Mouse (Mus musculus) midbrain, postnatal 0 days (tissue): ENCODE data around the gene Hes3. TPM values are rescaled to one million over a fixed set of nuclear protein-coding genes. Genes with fewer than 3 reads are reported as not detected.

Source experiments
- ATAC-seq: fragments of 200-750 bp; cut with Nextera tagmentation; 2 replicates; pipeline ENCODE4 v1.8.0; 2017; ENCODE audit warnings: moderate number of reproducible peaks, mild to moderate bottlenecking, moderate TSS enrichment, moderate library complexity; ENCODE audit not compliant: low FRiP score
- DNase-seq: peaks from one replicate; pipeline ENCODE4 v3.0.0-alpha.2; 2015; ENCODE audit warnings: low spot score
- H3K27ac ChIP-seq: fragments of 300-500 bp; sonication (generic); 2 replicates; pipeline ENCODE4 v1.5.1; 2014; ENCODE audit warnings: low read depth, mild to moderate bottlenecking, low read length, mixed read lengths
- H3K27me3 ChIP-seq: fragments of 300-500 bp; sonication (generic); 2 replicates; pipeline ENCODE4 v1.6.1; 2014; ENCODE audit warnings: low read length, control low read depth, mixed read lengths; ENCODE audit not compliant: insufficient read depth
- H3K36me3 ChIP-seq: fragments of 300-500 bp; sonication (generic); 2 replicates; pipeline ENCODE4 v1.6.1; 2014; ENCODE audit warnings: low read length, control low read depth, mixed read lengths; ENCODE audit not compliant: insufficient read depth
- H3K4me1 ChIP-seq: fragments of 300-500 bp; sonication (generic); 2 replicates; pipeline ENCODE4 v1.6.1; 2014; ENCODE audit warnings: mild to moderate bottlenecking, control low read depth, antibody characterized with exemption, low read length, mixed read lengths; ENCODE audit not compliant: insufficient read depth
- H3K4me2 ChIP-seq: fragments of 300-500 bp; sonication (generic); 2 replicates; pipeline ENCODE4 v1.6.1; 2014; ENCODE audit warnings: low read depth, mild to moderate bottlenecking, low read length, mixed read lengths; ENCODE audit not compliant: poor library complexity, severe bottlenecking
- H3K4me3 ChIP-seq: fragments of 300-500 bp; sonication (generic); 2 replicates; pipeline ENCODE4 v1.5.1; 2014; ENCODE audit warnings: low read depth, mild to moderate bottlenecking, low read length, moderate library complexity
- H3K9ac ChIP-seq: fragments of 300-500 bp; sonication (generic); replicated peaks from 2 replicates; pipeline ENCODE4 v1.6.1; 2014; ENCODE audit warnings: mild to moderate bottlenecking, low read length, moderate library complexity, mixed read lengths; ENCODE audit not compliant: poor library complexity, severe bottlenecking
- H3K9me3 ChIP-seq: fragments of 300-500 bp; sonication (generic); 2 replicates; pipeline ENCODE4 v1.6.1; 2016; ENCODE audit warnings: low read length, control low read depth
- CTCF ChIP-seq: IDR thresholded peaks from 2 replicates; pipeline ENCODE4 v1.5.1; 2016; ENCODE audit warnings: antibody characterized with exemption, mild to moderate bottlenecking
- WGBS: fragments of 180-500 bp; shearing (Covaris S2); extraction: QIAGEN DNeasy Blood & Tissue Kit; methylation state at CpG from one replicate; pipeline ENCODE4 v1.1.7; 2014; 5-methylcytosine and 5-hydroxymethylcytosine counted together
- polyA plus RNA-seq: library from polyadenylated mRNA; unstranded; fragments of >200 nt; fragmentation: Nextera tagmentation; extraction: Ambion mirVana; gene quantifications from 2 replicates; pipeline ENCODE4 v1.2.1, GENCODE M21; 2015
- total RNA-seq: library from RNA; depleted of rRNA; stranded (reverse); fragments of >200 nt; gene quantifications from 2 replicates; pipeline ENCODE4 v1.2.3, GENCODE M21; 2014

Gene Hes3
- total and polyA plus RNA-seq, 2 experiments from 2014 or later, result 0.19 TPM; not detected in 1

GRCm38 (mm10) chr4:152333587-152333986, 42.1 kb upstream of the Hes3 start:
- TF ChIP-seq CTCF, result no peak
- H3K4me3 ChIP-seq, result no peak overlapping the region
- no peaks in the 10 kb centered on the region for H3K27me3 ChIP-seq
- H3K9ac ChIP-seq, result no peak overlapping the region
- no peaks in the 10 kb centered on the region for H3K9me3 ChIP-seq
- H3K4me1 ChIP-seq, result no peaks in the 10 kb centered on the region
- H3K27ac ChIP-seq, result no peak overlapping the region
- no peak overlapping the region for H3K4me2 ChIP-seq
- 89% methylated on average over 12 of the region's 12 CpGs for WGBS
- H3K36me3 ChIP-seq, result peaks cover 46% of the 10 kb centered on the region
- ATAC-seq (no peak), DNase-seq (no peak)

GRCm38 (mm10) chr4:152332952-152333351, 41.5 kb upstream of the Hes3 start:
- DNase-seq (peak; percentile 87), ATAC-seq (peak; percentile 65; the same call in 1 of the 2 replicates)
- 15% methylated on average over 2 of the region's 2 CpGs for WGBS
- Histone ChIP-seq H3K36me3 (peaks cover 46% of the 10 kb centered on the region), H3K9me3 (no peaks in the 10 kb centered on the region), H3K27me3 (no peaks in the 10 kb centered on the region), H3K27ac (no peak overlapping the region), H3K4me2 (no peak overlapping the region), H3K4me3 (no peak overlapping the region), H3K4me1 (no peaks in the 10 kb centered on the region), H3K9ac (no peak overlapping the region)
- TF ChIP-seq CTCF, result peak; percentile 100

- H3K4me3 ChIP-seq, result no peak overlapping the region
- no peak for ATAC-seq
- peaks cover 4% of the 10 kb centered on the region for H3K4me1 ChIP-seq
- peak; percentile 63 for TF ChIP-seq CTCF
- no peak overlapping the region for H3K27ac ChIP-seq
- no peaks in the 10 kb centered on the region for H3K9me3 ChIP-seq
- WGBS, result 75% methylated on average over 6 of the region's 6 CpGs
- no peak for DNase-seq
- no peak overlapping the region for H3K9ac ChIP-seq
- no peaks in the 10 kb centered on the region for H3K27me3 ChIP-seq
- no peak overlapping the region for H3K4me2 ChIP-seq
- peaks cover 43% of the 10 kb centered on the region for H3K36me3 ChIP-seq
Measured at GRCm38 (mm10) chr4:152328691-152329090, 37.2 kb upstream of the Hes3 start.

GRCm38 (mm10) chr4:152326543-152326942, 35.1 kb upstream of the Hes3 start:
- peak overlapping the region; percentile 98 for H3K4me3 ChIP-seq
- DNase-seq (no peak), ATAC-seq (no peak)
- H3K9me3 ChIP-seq, result no peaks in the 10 kb centered on the region
- no peak overlapping the region for H3K27ac ChIP-seq
- WGBS, result 4% methylated on average over 11 of the region's 11 CpGs
- peak overlapping the region; percentile 90 for H3K9ac ChIP-seq
- peaks cover 4% of the 10 kb centered on the region for H3K4me1 ChIP-seq
- H3K27me3 ChIP-seq, result no peaks in the 10 kb centered on the region
- no peak for TF ChIP-seq CTCF
- peaks cover 27% of the 10 kb centered on the region for H3K36me3 ChIP-seq
- peak overlapping the region; percentile 85 for H3K4me2 ChIP-seq

GRCm38 (mm10) chr4:152325574-152326411, 34.3 kb upstream of the Hes3 start, which contains the start of gene Rpl22:
Gene Rpl22 (plus strand): TSS chr4:152325742.
- ATAC-seq (peak; percentile 98), DNase-seq (peak; percentile 99)
- Histone ChIP-seq H3K36me3 (peaks cover 19% of the 10 kb centered on the region), H3K4me1 (peaks cover 4% of the 10 kb centered on the region), H3K27me3 (no peaks in the 10 kb centered on the region), H3K4me2 (peak within 1 kb of the TSS; percentile 85), H3K27ac (peak within 1 kb of the TSS; percentile 82), H3K4me3 (peak within 1 kb of the TSS; percentile 98), H3K9me3 (no peaks in the 10 kb centered on the region), H3K9ac (peak within 1 kb of the TSS; percentile 90)
- TF ChIP-seq CTCF, result peak; percentile 36
- under 1% methylated on average over 69 of the region's 70 CpGs for WGBS
